Mouse (Mus musculus) right cerebral cortex, postnatal 14 days (tissue): ENCODE measurements around the gene Arhgap25.
"Not testable (repeated sequence)": the region's sequence is repeated elsewhere in the genome, so short reads cannot be mapped to it uniquely, and the experiment has no call there.

Experiments used
- DNase-seq: peaks from one replicate; pipeline ENCODE4 v3.0.0; 2022

Arhgap25 gene

DNA sequence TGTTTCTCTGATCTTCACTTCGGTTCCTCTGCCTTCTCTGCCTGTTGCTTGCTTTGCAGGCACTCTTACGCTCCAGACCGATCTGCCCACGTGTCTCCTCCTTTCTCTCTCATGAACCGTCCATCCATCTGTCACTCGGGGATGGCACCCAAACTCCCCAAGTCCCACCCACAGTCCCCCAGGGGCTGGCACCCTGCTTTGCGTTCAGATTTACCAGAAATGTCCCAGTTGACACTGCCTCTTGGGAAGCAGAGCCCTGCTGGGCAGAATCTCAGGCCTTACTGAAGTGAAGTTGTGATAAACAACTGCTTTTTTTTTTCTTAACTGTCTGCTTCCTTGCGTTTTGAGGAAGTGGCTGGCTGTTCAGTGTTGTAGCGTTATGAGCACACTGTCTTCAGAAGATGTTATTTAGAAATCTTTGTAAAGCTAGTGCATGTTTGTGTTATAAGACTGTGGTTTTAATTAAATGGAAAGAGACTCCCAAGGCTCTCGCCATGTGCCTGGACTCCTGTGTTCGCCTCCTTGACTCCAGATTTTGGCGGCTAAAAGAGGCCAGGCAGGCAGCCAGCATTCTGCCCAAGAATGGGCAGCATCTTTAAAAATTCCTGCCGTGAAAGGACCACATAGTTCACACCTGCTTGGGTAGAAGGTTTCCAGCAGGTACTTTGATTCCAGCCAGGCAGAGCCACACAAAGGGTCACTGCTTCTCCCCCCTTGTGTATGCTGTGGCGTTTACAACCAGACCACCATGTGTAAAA, at the start of gene Arhgap25:
TSS of gene Arhgap25 (minus strand) at position 307 of the 758 bp plus-strand sequence.
- DNase-seq, result no peak

DNA sequence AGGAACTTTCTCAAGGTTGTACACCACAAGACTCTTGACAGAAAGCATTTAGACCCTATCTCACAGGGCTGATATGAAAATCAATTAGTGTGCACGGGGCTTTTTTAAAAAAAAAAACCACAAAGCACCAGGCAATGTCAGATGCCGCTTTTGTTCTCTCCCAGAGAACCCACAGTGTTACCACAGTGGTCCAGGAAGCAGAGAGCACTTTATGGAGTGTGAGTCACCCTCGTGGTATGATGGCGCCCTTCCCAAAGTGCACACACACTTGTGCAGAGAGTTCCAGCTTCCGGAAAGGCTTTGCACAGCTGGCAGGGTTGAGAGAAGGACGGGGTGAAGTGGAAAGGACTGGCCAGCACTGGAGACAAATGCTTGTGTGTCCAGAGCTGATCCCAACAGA, 49.4 kb upstream of the Arhgap25 start:
- no peak for DNase-seq

GRCm38 (mm10) chr6:87581581-87581980, 48.5 kb upstream of the Arhgap25 start:
- no peak for DNase-seq

GRCm38 (mm10) chr6:87581071-87581470, 48.0 kb upstream of the Arhgap25 start:
- no peak for DNase-seq

- no peak for DNase-seq
Observed at GRCm38 (mm10) chr6:87578247-87578646, 45.2 kb upstream of the Arhgap25 start.

GRCm38 (mm10) chr6:87576648-87577330, 43.7 kb upstream of the Arhgap25 start:
- DNase-seq, result no peak

- not testable (repeated sequence) for DNase-seq
Observed at GRCm38 (mm10) chr6:87571863-87572262, 38.8 kb upstream of the Arhgap25 start.

GRCm38 (mm10) chr6:87567686-87568593, 34.9 kb upstream of the Arhgap25 start:
- DNase-seq, result no peak

GRCm38 (mm10) chr6:87565166-87565565, 32.1 kb upstream of the Arhgap25 start:
- DNase-seq, result no peak

DNA sequence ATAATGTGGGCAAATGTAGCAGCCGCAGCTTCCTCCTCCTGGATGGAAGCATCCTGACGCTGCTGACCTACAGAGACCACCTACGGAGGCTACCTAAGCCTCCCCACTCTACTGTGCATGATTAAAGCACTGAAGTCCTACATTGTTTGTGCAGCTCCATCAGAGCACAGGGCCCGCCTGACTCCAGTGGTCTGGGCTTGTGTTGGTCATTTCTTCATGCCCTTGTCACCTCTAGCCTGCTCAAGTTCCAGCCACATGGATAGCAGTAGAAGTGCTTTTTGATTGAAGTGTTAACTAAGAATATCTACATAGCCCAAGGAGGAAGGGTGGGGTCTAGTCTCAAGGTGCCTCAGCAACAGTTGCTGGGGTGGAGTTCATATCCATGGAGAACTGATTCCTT, 31.3 kb upstream of the Arhgap25 start:
- no peak for DNase-seq

DNA sequence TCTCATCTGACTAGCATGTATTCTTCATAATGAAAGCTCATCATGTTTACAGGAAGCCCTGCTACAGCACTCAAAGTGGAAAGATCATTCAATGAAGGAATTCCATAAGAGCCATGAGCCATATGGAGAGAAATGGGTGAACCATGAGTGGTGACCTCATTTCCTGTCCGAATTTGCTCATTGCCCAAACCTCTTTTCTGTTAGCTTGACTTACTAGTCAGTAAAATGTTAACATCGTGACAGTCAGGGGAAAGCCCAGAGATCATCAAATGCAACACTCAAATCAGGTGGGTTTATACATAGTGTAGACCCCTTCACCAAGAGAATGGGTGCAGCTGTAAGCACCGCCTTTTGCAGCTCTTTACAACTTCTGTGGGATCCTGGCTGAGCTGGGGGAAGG, 20.7 kb upstream of the Arhgap25 start:
- DNase-seq, result no peak

- DNase-seq, result no peak
Observed at GRCm38 (mm10) chr6:87552054-87552807, 19.2 kb upstream of the Arhgap25 start.

DNA sequence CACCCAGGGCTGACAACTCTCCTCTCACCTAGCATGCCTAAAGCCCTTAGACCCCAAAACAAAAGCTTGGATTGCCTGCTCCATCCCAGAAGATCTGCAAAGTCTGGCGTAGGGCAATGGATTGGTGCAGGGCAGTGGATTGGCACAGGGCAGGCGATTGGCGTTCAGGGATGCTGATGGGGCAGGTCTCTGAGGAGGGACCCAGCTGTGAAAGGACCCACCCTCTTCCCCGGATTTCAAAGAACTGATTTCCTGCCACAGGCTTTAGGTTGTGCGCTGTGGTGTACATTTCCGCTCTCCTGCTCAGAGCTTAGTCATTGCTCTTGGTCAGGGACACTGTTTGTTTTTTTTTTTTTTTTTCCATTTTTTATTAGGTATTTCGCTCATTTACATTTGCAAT, 14.8 kb upstream of the Arhgap25 start:
- DNase-seq, result no peak

DNA sequence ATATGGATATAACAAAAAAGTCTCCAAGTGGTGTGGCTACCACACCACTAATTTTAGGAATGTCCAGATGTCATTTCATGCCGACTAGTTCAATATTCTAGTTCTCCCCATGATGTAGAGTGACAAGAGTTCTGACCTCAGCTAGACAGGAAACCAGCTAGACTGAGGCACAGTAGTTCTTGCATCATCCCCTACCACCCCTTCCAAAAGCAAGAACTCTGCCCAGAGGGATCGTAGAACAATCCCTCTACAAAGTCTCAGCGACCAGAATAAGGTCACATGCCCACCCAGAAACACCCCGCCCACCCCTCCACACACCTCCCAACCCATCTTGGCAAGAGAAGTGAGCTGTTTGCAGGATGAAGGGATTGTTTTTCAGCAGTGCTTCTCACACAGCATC, 14.4 kb upstream of the Arhgap25 start:
- DNase-seq, result no peak

DNA sequence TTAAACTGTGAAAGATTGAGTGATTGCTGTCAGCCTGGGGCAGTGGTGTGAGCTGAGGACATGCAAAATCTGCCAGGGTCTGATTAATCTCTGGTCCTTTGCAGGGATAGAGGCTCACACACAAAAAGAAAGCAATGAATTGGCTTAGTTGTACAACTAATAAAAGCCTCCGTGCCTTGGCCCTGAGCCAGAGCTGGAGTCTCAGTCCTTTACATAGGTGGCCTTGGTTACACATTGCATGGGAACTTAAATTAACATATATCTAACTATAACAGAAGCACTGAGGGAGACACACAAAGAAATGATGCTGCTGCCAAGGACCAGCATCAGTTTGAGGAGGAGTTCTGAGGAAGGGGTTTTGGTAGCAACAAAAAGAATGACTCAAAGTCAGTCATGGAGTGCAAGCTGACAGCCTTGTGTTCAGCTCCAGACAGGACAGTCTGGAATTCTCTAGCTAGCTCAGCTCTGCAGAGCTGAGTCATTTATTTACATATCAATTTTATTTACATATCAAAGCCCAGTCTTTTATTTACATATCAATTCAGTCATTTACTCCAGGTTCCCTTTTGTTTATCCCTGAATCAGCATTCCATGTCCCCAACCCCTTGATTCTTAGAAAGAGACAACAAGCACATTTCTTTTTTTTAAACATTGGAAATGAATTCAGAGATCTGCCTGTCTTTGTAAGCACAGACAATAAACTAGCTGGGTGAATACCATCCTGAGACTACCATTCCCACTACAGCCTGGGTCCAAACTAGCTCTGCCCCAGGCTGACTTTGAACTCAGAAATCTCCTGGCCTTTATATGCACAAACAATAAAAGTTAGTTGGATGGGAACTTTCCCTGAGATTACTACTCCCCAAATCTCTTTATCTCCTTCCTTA, 12.5 kb upstream of the Arhgap25 start:
- no peak for DNase-seq

- no peak for DNase-seq
Observed at GRCm38 (mm10) chr6:87542027-87542426, 9.0 kb upstream of the Arhgap25 start.

DNA sequence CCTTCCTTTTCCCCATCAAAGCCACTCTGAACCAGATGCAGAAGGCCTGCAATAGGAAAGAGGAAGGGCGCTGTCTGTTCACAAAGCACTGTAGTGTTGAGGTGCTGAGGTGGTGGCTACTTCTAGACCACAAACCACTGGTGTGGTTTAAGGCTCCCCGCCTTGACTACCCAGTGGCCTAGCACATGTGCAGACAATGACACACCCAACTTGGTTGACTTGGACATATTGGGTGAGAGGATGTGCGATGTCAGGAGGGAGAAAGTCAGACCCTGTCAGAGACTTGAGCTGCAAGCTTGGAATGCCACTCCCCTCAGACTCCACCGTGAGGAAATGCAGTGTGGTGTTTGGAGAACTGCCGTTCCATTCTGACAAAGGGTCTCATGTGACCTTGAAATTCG, 8.1 kb upstream of the Arhgap25 start:
- DNase-seq, result no peak

GRCm38 (mm10) chr6:87538376-87539270, 5.6 kb upstream of the Arhgap25 start:
- DNase-seq, result no peak

- DNase-seq, result no peak
Observed at GRCm38 (mm10) chr6:87537678-87538077, 4.6 kb upstream of the Arhgap25 start.

DNA sequence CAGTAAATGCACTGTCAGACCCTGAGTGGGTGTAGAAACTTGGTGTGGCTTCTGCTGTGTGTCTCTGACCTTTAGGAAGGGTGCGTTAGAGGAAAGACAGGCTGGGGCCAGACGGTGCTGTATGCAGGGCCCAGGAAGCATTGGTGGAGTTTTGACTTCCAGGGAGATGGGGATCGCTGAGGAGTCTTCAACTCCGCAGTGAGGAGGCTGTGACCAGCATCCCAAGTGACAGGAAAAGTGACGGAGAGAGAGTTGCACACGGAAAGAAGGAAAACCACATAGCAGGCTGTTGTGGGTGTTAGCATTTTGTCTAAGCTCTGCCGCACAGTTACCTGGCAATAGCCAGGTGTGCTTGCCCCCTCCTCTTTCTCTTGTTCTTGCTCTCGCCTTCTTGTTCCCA, 3.2 kb upstream of the Arhgap25 start:
- DNase-seq, result no peak

DNA sequence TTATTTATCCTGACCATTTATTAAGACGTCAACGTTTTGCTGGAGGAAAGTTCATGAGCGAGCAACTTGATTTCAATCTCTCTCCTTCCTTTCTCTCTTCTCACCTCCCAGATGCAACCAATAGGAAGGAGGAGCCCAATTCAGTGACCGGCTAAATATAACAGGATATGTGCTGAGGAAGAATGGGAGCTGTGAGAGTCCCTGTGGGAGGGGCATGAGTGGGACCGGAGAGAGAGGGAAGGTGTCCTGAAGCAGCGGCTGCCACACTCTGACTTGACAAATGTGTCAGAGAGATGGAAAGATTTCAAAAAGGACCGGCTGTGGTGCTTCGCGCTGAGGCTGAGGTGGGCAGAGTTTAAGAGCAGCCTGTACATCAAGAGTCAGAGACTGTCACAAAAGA, 2.6 kb upstream of the Arhgap25 start:
- no peak for DNase-seq
